Mouse (Mus musculus) cerebellum, adult (tissue): ENCODE data around the gene Bcl11b.

Experiments used
- ATAC-seq: cut with Nextera tagmentation; 2 replicates; pipeline ENCODE4 v1.9.2; 2017; ENCODE audit warnings: mild to moderate bottlenecking, moderate library complexity, mixed read lengths; ENCODE audit not compliant: insufficient number of reproducible peaks, low FRiP score, low TSS enrichment

Bcl11b gene

DNA sequence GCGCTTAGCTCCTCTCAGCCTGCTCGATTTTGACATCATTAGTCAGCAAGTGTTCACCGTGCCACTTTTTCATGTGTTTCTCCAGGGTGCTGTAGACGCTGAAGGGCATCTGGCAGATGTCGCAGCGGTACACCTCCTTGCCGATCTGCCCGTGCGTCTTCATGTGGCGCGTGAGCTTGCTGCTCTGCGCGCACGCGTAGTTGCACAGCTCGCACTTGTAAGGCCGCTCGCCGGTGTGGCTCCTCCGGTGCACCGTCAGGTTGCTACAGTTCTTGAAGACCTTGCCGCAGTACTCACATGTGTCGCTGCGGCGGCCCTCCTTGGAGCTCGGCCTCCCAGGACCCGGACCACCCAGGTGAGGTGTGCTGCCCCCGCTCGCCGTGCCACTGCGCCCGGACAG is 88.0 kb downstream of the Bcl11b start:
- ATAC-seq: no peak

GRCm38 (mm10) chr12:107908826-107909225 is 94.6 kb downstream of the Bcl11b start:
- no peak for ATAC-seq

- ATAC-seq: no peak
Observed at GRCm38 (mm10) chr12:107905333-107905732, 98.1 kb downstream of the Bcl11b start.

GRCm38 (mm10) chr12:107904457-107904856 is 98.9 kb downstream of the Bcl11b start:
- ATAC-seq: no peak

DNA sequence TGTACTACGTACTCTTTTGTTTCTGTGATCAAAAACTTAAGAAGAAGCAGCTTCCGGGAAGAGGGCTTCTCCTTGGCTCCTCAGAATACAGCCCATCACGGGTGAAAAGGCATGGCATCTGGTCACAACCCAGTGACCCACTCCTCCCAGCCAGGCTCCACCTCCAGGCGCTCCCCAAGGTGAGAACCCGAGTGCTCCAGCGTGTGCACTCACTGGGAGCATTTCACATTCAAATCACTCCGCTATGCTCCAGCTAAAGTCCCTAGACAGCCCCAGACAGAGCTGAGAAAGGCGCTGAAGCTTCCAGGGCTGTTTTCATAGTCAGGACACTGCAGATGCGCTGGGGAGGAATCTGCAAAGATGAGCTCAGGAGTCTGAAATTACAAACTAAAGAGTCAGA is 99.5 kb downstream of the Bcl11b start:
- ATAC-seq: no peak

- ATAC-seq: no peak
Observed at GRCm38 (mm10) chr12:107891449-107891848, 112.0 kb downstream of the Bcl11b start.

- ATAC-seq: no peak
Observed at GRCm38 (mm10) chr12:107890326-107890725, 113.1 kb downstream of the Bcl11b start.

- no peak for ATAC-seq
Observed at GRCm38 (mm10) chr12:107889841-107890240, 113.6 kb downstream of the Bcl11b start.

GRCm38 (mm10) chr12:107888646-107889045 is 114.8 kb downstream of the Bcl11b start:
- no peak for ATAC-seq

DNA sequence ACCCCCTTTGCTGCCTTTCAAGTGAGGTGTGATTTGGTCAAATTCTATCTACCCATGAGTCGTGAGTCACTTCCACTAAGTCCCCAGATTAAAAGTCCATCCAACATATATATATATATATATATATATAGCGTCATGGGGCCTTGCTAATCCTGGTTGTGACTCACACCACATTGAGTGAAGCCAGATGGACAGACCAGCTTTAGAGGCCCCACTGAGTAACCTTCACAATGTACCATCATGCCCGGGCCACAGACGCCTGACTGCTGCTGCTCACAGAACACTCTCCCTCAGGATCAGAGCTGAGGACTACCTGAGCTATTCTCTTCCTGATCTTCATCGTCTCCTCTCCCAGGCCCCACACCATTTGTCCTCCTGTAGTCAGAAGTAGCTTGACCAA is 115.4 kb downstream of the Bcl11b start:
- no peak for ATAC-seq

DNA sequence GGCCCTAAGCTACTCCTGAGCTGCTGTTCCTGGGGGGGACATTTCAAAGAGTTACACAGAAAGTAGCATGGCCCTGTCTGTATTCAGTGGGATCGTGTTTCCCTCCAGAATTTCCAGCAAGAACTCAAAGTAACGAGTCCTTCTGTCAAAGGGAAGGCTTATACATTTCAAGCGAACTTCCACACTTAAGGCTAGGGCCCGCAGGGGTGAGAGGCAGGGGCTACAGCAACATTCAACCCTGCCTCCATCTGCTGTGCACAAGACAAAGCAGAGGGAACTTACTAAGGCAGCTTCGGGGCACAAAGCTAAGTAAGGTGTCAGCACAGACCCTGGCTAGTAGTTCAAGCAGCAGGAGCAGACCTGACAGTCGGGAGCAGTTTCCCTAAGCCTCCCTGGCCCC is 115.8 kb downstream of the Bcl11b start:
- ATAC-seq: no peak

DNA sequence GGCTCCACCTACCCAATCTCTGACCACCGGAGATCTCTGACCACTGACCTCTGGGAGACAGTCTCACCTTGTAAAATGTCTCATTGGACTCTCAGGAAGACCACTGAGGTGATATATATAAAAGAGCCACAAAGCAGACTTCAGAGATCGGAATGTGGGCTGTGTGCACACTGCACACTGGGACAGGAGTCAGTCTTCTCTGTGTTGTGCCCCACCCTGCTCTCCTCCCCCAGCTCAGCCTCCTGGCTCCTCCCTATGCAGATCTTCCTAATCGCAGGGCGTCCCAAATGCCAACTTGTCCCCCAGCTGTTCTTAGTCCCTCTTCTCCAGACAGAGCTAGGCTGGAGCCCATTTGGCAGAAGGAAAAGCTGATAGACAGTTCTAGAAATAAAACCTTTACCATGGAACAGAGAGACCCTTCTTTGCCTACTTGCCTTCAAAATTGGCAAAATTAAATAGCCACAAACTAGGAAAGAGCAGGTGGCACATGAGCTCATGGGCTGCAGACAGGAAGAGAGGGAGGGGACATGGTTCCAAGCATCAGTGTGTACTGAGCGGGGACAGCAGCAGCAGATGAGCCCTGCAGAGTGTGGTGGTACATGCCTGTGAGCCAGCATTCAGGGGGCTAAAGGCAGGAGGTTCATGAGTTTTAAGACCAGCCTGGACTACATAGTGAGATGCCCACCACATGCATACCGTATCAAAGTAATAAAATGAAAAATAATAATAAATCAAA is 118.9 kb downstream of the Bcl11b start:
- ATAC-seq: no peak

DNA sequence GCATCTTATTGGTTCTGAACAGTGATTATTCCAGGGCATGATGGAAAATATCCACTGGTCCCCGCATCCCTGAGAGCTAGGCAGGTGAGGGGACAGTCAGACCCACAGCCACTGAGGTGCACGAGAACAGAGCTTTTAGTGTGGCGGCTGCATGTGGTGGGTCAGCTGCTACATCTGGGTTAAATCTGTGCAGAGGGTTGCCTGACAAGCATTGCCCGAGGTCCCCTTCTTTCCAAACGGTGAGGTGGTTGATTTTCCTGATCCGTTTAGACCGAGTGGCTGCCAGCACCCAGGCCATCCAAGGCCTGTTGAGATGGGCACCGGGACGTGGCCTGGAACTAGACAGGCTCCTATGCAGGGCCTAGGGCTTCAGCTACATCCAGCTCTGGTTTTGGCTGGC is 121.7 kb downstream of the Bcl11b start:
- no peak for ATAC-seq

- ATAC-seq: no peak
Observed at GRCm38 (mm10) chr12:107880748-107881147, 122.7 kb downstream of the Bcl11b start.

DNA sequence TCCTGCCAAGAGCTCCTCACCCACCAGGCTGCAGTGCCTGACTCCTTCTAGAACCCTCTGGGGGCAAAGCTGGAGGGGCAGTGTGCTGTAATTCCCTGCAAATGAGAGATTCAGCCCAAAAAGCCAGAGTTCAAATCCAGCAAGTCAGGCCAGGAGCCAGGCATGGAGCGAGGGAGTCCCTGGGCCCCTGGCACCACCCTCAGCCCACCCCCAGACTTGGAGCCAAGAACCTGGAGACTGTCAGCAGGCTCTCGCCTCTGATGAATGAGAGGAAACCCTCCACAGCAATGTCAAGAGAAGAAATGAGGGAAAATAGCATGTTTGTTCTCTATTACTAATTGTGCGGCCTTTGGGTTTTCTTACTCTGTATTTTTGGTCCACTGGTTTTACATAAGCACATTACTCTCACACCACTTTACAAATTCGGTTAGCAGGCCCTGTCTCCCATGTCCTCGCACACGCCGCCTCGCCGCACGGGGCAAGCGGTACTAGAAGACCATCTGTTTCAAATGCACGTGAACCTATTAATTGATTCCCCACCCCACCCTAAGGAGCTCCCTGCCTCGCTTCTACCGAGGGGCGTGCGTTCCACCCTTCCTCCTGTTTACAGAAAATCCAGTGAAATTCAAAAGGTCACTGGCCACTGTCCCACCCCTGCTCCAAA is 124.2 kb downstream of the Bcl11b start:
- ATAC-seq: no peak

GRCm38 (mm10) chr12:107876237-107876636 is 127.2 kb downstream of the Bcl11b start:
- no peak for ATAC-seq

DNA sequence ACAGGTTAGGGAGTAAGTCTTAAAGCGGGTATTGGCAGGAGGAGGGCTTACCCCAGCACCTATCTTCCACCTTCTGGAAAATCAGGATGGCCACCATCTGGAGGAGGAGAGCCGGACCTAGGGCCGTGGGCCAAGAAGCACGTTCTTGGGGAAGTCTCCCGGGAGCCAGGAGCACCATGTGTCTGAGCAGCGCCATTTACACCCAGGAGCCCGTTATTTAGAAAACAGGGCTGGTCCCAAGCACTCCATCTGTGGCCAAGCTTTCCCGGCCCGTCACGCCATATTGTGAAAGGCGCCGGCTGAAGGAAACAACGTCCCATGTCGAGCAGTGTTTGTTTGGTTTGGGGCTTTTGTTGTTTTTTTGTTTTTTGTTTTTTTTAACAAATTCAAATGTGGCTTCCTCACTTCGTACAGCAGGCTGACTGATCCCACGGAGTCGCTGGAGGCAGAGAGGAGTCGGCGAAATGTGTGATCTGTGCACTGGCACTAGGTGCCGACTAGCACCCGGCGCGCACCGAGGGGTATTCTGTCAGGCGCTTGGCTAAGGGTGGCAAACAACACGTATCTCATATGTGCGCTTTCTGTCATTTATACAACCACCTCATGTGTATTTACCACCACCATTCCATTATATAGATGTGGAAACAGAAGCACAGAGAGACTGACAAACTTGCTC is 128.8 kb downstream of the Bcl11b start:
- ATAC-seq: no peak

- no peak for ATAC-seq
Observed at GRCm38 (mm10) chr12:107869526-107870050, 133.8 kb downstream of the Bcl11b start.

GRCm38 (mm10) chr12:107868291-107868690 is 135.1 kb downstream of the Bcl11b start:
- no peak for ATAC-seq
